Mouse (Mus musculus) embryo, embryonic 9.5 days (tissue): ENCODE data around the gene Entpd2.

ENCODE experiments used
- DNase-seq: peaks from one replicate; pipeline ENCODE4 v3.0.0-alpha.2; 2017; ENCODE audit errors: extremely low spot score

The Entpd2 gene

GRCm38 (mm10) chr2:25429435-25430180 is 33.9 kb downstream of the Entpd2 start:
- DNase-seq, result no peak

- DNase-seq, result no peak
Measured at GRCm38 (mm10) chr2:25430395-25431233, 34.9 kb downstream of the Entpd2 start.

GRCm38 (mm10) chr2:25431308-25431855 is 35.7 kb downstream of the Entpd2 start:
- DNase-seq, result peak; percentile 11

GRCm38 (mm10) chr2:25432326-25433098 is 36.8 kb downstream of the Entpd2 start:
- no peak for DNase-seq

- no peak for DNase-seq
Measured at GRCm38 (mm10) chr2:25433101-25433500, 37.4 kb downstream of the Entpd2 start.

GRCm38 (mm10) chr2:25434292-25434691 is 38.6 kb downstream of the Entpd2 start:
- DNase-seq, result no peak

- DNase-seq, result no peak
Measured at GRCm38 (mm10) chr2:25436286-25436820, 40.7 kb downstream of the Entpd2 start.

- DNase-seq, result no peak
Measured at GRCm38 (mm10) chr2:25441067-25441466, 45.4 kb downstream of the Entpd2 start.

GRCm38 (mm10) chr2:25442682-25443081 is 47.0 kb downstream of the Entpd2 start:
- no peak for DNase-seq
